Mouse (Mus musculus) limb, embryonic 10.5 days (tissue): ENCODE measurements around the gene Prss54. TPM values are rescaled to one million over a fixed set of nuclear protein-coding genes. Genes with fewer than 3 reads are reported as not detected.
"Not testable (repeated sequence)": the region's sequence is repeated elsewhere in the genome, so short reads cannot be mapped to it uniquely, and the experiment has no call there.

Experiments used
- DNase-seq: peaks from one replicate; pipeline ENCODE4 v3.0.0-alpha.2; 2017; ENCODE audit warnings: low spot score
- H3K27ac ChIP-seq: fragments of 300-500 bp; sonication (generic); 2 replicates; pipeline ENCODE4 v1.5.1; 2016; ENCODE audit warnings: mild to moderate bottlenecking
- H3K27me3 ChIP-seq: fragments of 300-500 bp; sonication (generic); 2 replicates; pipeline ENCODE4 v1.6.1; 2016; ENCODE audit warnings: low read depth, mild to moderate bottlenecking; ENCODE audit not compliant: poor library complexity, severe bottlenecking
- H3K36me3 ChIP-seq: fragments of 300-500 bp; sonication (generic); 2 replicates; pipeline ENCODE4 v1.6.1; 2016; ENCODE audit warnings: mild to moderate bottlenecking, moderate library complexity
- H3K4me1 ChIP-seq: fragments of 300-500 bp; sonication (generic); 2 replicates; pipeline ENCODE4 v1.6.1; 2016
- H3K4me3 ChIP-seq: fragments of 300-500 bp; sonication (generic); 2 replicates; pipeline ENCODE4 v1.5.1; 2016; ENCODE audit warnings: mild to moderate bottlenecking, moderate library complexity
- H3K9me3 ChIP-seq: fragments of 300-500 bp; sonication (generic); replicated peaks from 2 replicates; pipeline ENCODE4 v1.6.1; 2016; ENCODE audit warnings: mild to moderate bottlenecking
- WGBS: fragments of 180-500 bp; shearing (Covaris S2); methylation state at CpG from one replicate; pipeline ENCODE4 v1.1.7; 2016; 5-methylcytosine and 5-hydroxymethylcytosine counted together
- polyA plus RNA-seq: library from polyadenylated mRNA; unstranded; fragments of >200 nt; fragmentation: Nextera tagmentation; extraction: Ambion mirVana; gene quantifications from 2 replicates; pipeline ENCODE4 v1.2.1, GENCODE M21; 2016

The Prss54 gene
- polyA plus RNA-seq: not detected in 2 replicates

DNA sequence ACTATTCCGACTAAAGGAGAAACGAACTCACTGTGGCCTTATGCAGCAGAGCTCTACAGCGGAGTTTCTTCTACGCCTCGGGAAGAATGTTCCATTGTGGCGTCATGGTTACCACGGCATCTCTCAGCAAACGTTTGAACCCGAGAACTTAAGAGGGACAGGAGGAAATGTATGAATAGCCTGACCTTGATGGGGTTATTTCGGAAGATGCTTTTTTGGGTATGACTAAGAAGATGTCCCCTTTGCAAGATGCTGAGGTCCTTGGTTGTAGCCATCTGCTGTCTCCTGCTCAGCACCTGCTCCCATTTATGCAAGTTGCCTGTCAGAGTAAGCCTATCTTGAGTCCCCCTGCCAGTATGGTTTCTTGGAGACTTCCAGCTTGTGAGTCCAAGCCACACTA is at the start of gene Prss54:
Gene Prss54, minus strand, starts transcription at position 101 of the 400 bp plus-strand sequence.
- WGBS: 92% methylated on average over 10 of the region's 10 CpGs
- no peak within 1 kb of the TSS for H3K4me3 ChIP-seq
- no peaks in the 10 kb centered on the region for H3K9me3 ChIP-seq
- no peak within 1 kb of the TSS for H3K27ac ChIP-seq
- no peaks in the 10 kb centered on the region for H3K4me1 ChIP-seq
- no peak for DNase-seq
- H3K27me3 ChIP-seq: no peaks in the 10 kb centered on the region
- H3K36me3 ChIP-seq: no peaks in the 10 kb centered on the region

DNA sequence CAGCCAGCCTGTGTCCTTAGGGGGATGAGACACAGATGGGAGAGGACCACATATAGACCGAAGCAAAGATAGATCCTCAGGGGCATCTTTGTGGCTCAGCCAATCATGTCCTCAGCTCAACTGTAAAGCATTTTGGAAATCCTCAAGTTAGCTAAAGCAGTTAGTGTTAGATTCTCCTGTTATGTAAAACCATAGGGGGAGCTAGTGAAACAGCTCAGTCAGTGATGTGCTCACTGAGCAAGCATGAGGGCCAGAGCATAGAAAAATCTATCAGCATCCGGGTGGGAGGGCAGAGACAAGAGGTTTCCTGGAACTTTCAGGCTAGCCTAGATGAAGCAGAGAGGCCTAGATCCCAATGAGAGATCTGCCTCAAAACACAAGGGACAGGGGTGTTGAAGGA is 48.7 kb upstream of the Prss54 start:
- Histone ChIP-seq H3K36me3 (no peaks in the 10 kb centered on the region), H3K9me3 (no peaks in the 10 kb centered on the region), H3K4me3 (no peak overlapping the region), H3K4me1 (no peaks in the 10 kb centered on the region), H3K27me3 (no peaks in the 10 kb centered on the region; the same call in 1 of the 2 replicates), H3K27ac (no peak overlapping the region)
- WGBS: 94% methylated on average over 2 of the region's 2 CpGs
- no peak for DNase-seq

DNA sequence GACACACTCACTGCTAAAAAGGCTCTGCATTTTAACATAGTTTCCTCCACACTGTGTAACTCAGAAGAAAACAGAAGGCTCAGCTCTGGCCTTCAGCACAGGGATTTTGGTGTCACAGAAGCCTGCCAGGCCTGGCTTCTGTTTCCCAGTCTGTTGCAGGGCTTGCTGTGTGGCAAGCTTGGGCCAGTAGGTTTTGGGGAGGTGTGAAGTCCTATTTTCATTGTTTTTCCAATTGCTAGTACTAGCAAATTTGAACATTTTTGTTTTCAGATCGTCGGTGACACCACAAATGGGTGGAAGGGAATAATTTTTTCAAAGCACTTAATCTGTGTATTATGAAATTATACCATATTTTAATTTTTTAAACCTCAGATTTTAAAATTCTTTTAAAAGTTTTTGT is 43.9 kb upstream of the Prss54 start:
- Histone ChIP-seq H3K4me3 (no peak overlapping the region), H3K27ac (no peak overlapping the region), H3K36me3 (no peaks in the 10 kb centered on the region), H3K4me1 (no peaks in the 10 kb centered on the region), H3K27me3 (no peaks in the 10 kb centered on the region), H3K9me3 (no peaks in the 10 kb centered on the region)
- no peak for DNase-seq
- WGBS: 94% methylated on average over 2 of the region's 2 CpGs

DNA sequence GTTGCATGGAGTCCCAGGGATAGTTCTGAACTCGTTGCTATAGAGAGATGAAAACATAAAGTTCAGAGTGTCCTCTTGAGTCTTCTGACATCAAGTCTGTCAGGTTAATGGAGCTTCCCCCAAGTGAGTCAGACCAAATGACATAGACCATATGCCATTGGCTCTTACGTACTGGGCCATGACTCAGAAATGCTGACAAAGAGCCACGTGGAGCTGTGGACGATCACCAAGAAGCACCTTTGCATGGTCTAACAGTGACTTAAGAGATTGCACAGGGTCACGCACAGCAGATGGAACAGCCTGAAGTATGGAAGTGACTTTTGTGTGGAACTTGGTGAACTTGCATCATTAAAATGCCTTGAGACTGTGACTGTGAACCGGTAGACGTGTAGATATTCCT is 40.2 kb upstream of the Prss54 start:
- Histone ChIP-seq H3K4me1 (no peaks in the 10 kb centered on the region), H3K4me3 (no peak overlapping the region), H3K36me3 (no peaks in the 10 kb centered on the region), H3K27me3 (peaks cover 5% of the 10 kb centered on the region; the same call in 1 of the 2 replicates), H3K27ac (no peak overlapping the region), H3K9me3 (no peaks in the 10 kb centered on the region)
- 94% methylated on average over 7 of the region's 7 CpGs for WGBS
- DNase-seq: no peak

DNA sequence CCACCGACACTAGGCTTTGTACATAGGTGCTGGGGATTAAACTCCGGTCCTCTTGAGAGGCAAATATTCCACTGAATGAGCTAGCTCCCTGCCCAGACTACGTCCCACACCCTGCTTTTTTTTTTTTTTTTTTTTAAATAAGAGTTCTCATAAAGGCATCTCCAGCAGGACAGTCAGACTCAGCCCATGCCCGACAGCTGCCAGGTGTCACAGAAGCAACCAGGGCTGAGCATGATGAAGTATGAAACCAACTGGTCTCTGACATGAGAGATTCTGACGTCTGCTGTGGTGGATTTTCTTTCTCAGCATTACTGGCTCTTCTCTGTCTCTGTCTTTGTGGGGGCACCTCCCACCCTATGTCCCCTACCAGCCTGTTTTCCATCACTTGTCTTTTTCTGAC is 35.6 kb upstream of the Prss54 start:
- no peak overlapping the region for H3K4me3 ChIP-seq
- no peaks in the 10 kb centered on the region for H3K9me3 ChIP-seq
- no peaks in the 10 kb centered on the region for H3K36me3 ChIP-seq
- 78% methylated on average over 5 of the region's 5 CpGs for WGBS
- no peaks in the 10 kb centered on the region for H3K4me1 ChIP-seq
- no peak for DNase-seq
- peaks cover 5% of the 10 kb centered on the region; the same call in 1 of the 2 replicates for H3K27me3 ChIP-seq
- H3K27ac ChIP-seq: no peak overlapping the region

DNA sequence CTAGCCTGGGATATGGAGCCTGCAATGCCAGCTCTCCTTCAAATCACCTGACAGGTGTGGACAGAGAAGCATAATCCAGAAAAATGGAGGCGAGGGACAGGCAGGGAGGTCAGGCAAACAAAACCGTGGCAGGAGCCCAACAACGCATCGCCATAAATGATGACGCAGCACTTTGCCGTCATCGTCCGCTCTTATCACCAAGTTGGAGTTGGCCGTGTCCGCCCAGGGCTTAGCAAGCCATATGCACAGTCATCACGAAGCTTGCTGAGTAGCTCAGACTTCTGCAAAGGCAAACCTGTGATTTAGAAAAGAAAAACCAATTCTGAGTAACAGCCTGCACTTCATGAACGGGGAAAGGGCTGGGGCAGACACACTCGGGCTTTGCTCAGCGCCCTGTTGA is 34.6 kb upstream of the Prss54 start:
- 87% methylated on average over 14 of the region's 14 CpGs for WGBS
- H3K9me3 ChIP-seq: no peaks in the 10 kb centered on the region
- no peak for DNase-seq
- no peak overlapping the region for H3K4me3 ChIP-seq
- H3K4me1 ChIP-seq: no peaks in the 10 kb centered on the region
- peaks cover 5% of the 10 kb centered on the region; the same call in 1 of the 2 replicates for H3K27me3 ChIP-seq
- H3K36me3 ChIP-seq: no peaks in the 10 kb centered on the region
- H3K27ac ChIP-seq: no peak overlapping the region

DNA sequence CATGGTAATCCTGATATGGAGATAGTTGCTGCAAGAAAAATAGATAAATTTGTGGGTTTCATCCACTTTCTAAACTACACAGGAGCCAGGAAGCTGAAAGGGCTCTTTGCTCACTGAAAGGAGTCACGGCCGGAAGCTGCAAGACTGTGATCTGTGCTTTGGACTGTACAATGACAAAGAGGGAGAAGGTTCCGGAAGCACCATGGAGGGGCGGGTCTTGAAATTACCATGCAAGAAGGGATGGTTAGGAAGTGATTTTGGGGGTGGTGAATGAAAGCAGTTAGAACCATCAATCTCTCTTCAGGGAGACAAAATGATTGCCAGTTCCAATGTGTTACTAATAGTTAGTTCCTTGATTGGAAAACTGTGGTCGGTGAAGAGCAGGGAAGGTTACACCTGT is 33.3 kb upstream of the Prss54 start:
- Histone ChIP-seq H3K4me1 (no peaks in the 10 kb centered on the region), H3K27me3 (peaks cover 5% of the 10 kb centered on the region; the same call in 1 of the 2 replicates), H3K4me3 (no peak overlapping the region), H3K36me3 (no peaks in the 10 kb centered on the region), H3K9me3 (no peaks in the 10 kb centered on the region), H3K27ac (no peak overlapping the region)
- 87% methylated on average over 5 of the region's 5 CpGs for WGBS
- DNase-seq: no peak

DNA sequence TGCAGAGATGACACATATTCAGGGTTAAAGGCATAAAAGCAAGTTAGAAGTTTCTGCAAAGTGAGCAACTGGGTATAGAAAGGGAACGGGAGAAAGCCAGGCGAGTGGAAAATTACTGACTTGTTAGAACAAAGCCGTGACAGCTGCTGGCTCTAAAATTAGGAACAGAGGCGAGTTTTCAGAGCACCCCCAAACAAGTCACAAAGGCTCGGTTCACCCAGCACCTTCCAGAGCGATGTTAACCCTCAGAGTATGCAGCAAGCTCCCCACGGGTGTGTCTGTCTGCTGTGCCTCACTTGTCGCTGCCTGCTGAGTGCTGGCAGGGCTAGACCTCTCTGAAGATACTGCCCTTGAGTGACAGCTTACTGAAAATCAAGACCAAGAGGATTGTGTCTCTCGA is 31.1 kb upstream of the Prss54 start:
- no peak for DNase-seq
- no peaks in the 10 kb centered on the region for H3K4me1 ChIP-seq

DNA sequence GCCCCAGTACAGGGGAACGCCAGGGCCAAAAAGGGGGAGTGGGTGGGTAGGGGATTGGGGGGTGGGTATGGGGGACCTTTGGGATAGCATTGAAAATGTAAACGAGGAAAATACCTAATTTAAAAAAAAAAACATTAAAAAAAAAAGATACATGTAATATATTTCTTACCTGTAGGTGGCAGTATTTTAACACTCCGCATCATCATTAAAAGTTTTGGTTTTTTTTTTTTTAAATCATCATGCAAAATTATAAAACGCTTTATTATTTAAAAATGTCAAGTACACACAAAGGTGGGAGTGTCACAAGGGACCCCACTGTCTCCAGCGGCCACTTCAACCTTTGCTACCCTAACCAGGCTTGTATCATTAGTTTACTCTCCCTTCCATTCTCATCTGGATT is 30.4 kb upstream of the Prss54 start:
- H3K36me3 ChIP-seq, H3K9me3 ChIP-seq, H3K27ac ChIP-seq, H3K4me1 ChIP-seq, H3K27me3 ChIP-seq, H3K4me3 ChIP-seq, DNase-seq: not testable (repeated sequence)
- WGBS: 23% methylated on average over 4 of the region's 5 CpGs

More for the DNA sequence above, 31.1 kb upstream of the Prss54 start:
- H3K27me3 ChIP-seq: 0 out of 2 replicates have a peak, but pooled peaks cover 2% of the 10 kb centered on the region
- no peaks in the 10 kb centered on the region for H3K9me3 ChIP-seq
- no peaks in the 10 kb centered on the region for H3K36me3 ChIP-seq
- H3K4me3 ChIP-seq: no peak overlapping the region
- 66% methylated on average over 9 of the region's 9 CpGs for WGBS
- no peak overlapping the region for H3K27ac ChIP-seq

DNA sequence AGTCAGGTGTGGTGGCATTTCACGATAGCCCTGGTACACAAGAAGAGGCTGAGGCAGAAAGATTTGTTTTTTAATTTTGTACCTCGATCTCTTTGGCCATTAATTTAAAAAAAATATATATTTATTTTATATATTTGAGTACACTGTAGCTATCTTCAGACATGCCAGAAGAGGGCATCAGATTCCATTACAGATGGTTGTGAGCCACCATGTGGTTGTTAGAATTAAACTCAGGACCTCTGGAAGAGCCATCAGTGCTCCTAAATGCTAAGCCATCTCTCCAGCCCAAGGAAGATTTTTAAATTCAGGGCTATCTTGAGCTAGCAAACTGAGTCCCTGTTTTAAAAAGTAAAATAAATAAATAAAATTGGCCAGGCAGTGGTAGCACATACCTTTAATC is 26.0 kb upstream of the Prss54 start:
- Histone ChIP-seq H3K9me3 (no peaks in the 10 kb centered on the region), H3K27me3 (no peaks in the 10 kb centered on the region), H3K4me1 (no peaks in the 10 kb centered on the region), H3K36me3 (no peaks in the 10 kb centered on the region), H3K27ac (no peak overlapping the region), H3K4me3 (no peak overlapping the region)
- 78% methylated on average over 2 of the region's 2 CpGs for WGBS
- DNase-seq: no peak

DNA sequence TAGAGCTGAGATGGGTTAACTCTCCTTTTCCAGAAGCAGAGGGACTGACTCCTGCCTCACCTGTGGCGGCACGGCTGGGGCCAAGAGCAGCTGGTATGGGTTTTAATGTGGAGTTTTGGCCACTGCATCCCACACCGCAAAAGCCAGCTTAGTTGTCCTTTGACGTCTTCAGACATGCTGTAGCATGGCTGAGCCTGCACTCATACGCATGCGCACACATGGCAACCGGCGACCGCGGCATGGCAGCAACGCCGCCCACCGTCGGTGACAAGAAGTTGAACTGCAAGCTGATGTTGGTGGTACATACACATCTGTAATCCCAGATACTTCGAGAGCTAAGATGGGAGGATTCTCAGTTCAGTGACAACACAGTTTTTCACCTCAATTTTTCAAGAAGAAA is 25.2 kb upstream of the Prss54 start:
- Histone ChIP-seq H3K4me1 (no peaks in the 10 kb centered on the region), H3K27ac (no peak overlapping the region), H3K4me3 (no peak overlapping the region), H3K36me3 (no peaks in the 10 kb centered on the region), H3K9me3 (no peaks in the 10 kb centered on the region), H3K27me3 (no peaks in the 10 kb centered on the region)
- no peak for DNase-seq
- 74% methylated on average over 15 of the region's 15 CpGs for WGBS

DNA sequence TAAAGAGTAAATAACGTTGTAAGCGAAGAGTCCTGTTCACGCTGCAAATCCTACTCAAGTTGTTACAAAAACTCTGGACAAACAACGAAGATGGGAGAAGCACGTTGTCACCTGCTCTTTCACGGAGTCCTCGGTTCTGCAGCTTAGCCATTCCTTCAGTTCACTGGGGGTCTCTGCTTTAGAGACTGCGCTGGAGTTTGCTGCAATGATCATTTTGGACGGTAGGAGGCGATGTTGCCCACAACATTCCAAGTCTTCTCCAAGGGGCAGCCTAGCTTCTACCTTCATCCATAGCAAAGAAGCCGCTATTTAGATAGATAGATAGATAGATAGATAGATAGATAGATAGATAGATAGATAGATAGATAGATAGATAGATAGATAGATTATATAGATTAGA is 23.7 kb upstream of the Prss54 start:
- Histone ChIP-seq H3K27ac (no peak overlapping the region), H3K27me3 (no peaks in the 10 kb centered on the region), H3K36me3 (no peaks in the 10 kb centered on the region), H3K9me3 (no peaks in the 10 kb centered on the region), H3K4me3 (no peak overlapping the region), H3K4me1 (no peaks in the 10 kb centered on the region)
- peak; percentile 85 for DNase-seq
- 13% methylated on average over 11 of the region's 11 CpGs for WGBS

DNA sequence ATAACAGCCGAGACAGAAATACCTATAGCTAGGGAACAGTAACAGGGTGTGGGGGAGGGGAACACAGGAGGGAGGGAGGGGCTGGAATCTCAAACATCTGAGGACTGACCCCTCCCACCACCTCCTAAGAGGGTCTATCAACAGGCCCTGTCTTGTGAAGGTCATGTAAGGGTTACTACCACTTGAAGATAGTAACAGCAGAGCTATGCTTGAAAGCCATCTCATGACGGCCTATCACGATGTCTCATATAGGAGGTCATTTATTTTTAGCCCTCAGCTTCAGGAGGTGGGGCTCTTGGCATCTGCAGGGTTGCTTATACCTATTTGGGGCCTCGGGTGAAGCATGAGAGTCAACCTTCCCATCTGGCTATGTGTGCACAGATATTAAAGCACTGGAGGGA is 20.7 kb upstream of the Prss54 start:
- no peaks in the 10 kb centered on the region for H3K27me3 ChIP-seq
- WGBS: 57% methylated on average over 4 of the region's 4 CpGs
- no peak overlapping the region for H3K4me3 ChIP-seq
- H3K4me1 ChIP-seq: no peaks in the 10 kb centered on the region
- no peak overlapping the region for H3K27ac ChIP-seq
- H3K9me3 ChIP-seq: no peaks in the 10 kb centered on the region
- H3K36me3 ChIP-seq: no peaks in the 10 kb centered on the region
- no peak for DNase-seq

DNA sequence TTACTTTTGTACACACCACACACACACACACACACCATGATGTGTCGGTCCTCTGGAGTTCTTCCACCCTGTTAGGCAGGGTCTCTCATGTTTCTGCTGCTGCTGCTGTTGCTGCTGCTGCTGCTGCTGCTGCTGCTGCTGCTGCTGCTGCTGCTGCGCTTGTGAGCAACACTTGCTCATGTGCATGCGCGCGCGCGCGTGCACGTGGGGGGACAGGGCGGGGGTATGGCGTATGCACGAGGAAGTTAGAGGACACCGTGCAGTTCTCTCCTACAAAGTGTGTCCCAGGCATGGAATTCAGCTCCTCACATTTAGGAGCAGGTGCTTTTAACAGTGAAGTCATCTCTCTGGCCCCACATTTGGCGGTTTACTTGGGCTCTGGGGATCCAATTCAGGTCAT is 19.0 kb upstream of the Prss54 start:
- 88% methylated on average over 14 of the region's 14 CpGs for WGBS
- H3K4me3 ChIP-seq: no peak overlapping the region
- no peaks in the 10 kb centered on the region for H3K27me3 ChIP-seq
- H3K36me3 ChIP-seq: no peaks in the 10 kb centered on the region
- no peak overlapping the region for H3K27ac ChIP-seq
- H3K4me1 ChIP-seq: no peaks in the 10 kb centered on the region
- DNase-seq: no peak
- no peaks in the 10 kb centered on the region for H3K9me3 ChIP-seq
